Mouse (Mus musculus) lung, postnatal 10 days (tissue): ENCODE measurements around the gene Nme4.

ENCODE experiments used
- DNase-seq: peaks from one replicate; pipeline ENCODE4 v3.0.0; 2021

Gene Nme4

DNA sequence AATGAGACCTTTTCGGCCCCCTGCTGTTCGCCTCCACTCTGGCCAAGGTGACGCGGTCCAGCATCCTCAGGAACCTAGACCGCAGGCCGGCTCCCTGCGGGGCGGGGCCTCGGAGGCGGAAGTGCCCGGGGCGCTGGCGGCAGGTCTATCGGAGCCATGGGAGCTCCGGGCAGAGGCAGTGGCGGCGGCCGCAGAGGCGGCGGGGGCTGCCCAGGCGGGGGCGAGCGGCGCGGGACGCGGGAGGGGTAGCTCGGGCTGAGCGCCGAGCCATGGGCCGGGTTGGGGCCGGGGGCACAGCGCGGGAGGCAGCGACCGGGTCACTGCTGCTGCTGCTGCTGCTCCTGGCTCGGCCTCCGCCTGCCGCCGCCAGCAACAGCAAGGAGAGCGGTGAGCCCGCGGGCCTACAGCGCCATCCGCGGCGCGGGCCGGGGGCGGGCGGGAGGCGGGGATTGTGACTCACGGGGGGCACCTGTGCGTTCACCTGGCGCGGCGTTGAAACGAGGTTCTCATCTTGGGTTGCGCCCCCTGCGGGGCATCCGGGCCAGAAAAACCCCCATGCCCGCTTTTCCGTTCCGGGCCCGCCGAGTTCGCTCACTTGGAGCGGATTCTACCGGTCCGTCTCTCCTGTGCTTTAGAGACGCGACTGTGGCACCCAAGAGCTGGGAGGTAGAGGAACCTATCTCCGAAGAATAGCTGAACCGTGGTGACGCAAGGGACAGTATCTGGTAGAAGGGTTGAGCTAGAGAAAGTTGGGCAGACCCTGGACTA lies 18.0 kb upstream of the Nme4 start, which contains the start of gene Tmem8:
Tmem8 (plus strand) TSS at position 119 of the 768 bp plus-strand sequence.
- peak; percentile 74 for DNase-seq

DNA sequence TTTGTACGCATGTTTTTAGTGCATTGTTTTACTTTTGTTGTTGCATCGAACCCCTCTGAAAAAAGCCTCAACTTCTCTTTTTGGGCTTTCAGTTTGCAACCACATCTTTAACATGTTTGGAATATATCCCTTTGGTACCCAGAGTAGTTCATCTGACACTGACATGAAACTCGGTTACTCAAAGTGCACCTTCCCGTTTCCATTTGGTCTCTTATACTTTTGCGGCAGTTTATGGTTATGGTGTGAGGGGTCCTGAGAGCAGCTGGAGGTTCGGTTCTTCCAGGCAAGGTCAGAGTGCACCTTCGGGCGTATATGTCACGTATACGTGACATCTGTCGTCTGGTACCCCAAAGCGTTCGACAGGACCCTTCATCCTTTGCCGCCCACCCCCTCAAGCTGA lies 17.3 kb upstream of the Nme4 start:
- DNase-seq = no peak

DNA sequence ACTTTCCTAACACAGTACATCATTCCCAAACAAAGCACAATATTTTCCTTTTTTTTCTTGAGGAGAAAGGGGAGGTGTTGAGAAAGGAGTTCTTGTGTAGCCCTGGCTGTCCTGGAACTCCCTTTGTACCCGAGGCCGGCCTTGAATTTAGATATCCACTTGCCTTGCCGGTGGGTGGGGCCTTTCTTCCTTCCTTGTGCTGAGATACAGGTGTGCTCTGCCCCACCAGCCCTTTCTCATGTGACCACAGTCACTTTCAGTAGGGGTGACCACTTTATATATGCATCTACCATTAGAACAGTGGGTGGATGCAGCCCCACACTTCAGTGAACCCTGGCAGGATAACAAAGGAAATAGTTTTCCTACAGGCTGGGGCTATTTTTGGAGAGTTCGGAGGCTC lies 16.3 kb upstream of the Nme4 start:
- no peak for DNase-seq

DNA sequence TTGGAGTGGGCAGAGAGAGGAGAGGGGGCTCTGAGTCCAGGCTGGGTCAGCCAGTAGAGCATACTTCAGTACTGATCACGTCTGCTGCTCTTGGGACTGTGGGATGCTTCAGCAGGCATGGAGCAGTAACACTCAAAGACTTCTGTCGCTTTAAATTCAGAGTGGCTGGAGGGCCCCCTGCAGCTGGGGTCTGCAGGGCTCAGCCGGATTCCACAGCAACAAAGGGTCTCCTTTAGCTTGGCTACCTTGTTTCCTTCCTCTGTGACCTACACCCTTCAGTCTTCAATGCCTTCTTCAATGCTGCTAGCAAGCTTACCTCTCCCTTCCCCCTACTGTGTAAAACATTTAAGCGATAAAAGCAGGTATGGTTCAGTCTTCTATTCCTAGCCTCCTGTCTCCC lies 15.6 kb upstream of the Nme4 start:
- no peak for DNase-seq

DNA sequence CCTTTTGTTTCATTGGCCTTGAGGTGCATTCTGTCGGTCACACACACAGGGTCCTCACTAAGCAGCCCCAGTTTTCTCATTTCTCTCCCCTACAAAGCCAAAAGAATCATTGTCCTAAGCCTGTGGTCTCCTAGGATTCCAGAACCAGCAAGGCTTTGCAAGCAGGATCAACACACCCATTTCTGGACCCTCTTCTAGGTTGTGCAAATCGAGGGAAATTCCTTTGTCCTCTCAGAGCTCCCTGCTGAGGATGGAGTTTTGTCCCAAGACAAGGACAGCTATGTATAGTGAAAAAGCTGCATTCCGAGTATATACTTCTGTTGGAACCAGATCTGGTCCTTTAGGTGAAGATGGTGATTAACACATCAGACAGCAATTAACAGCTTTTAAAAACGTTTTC lies 14.8 kb upstream of the Nme4 start:
- no peak for DNase-seq

DNA sequence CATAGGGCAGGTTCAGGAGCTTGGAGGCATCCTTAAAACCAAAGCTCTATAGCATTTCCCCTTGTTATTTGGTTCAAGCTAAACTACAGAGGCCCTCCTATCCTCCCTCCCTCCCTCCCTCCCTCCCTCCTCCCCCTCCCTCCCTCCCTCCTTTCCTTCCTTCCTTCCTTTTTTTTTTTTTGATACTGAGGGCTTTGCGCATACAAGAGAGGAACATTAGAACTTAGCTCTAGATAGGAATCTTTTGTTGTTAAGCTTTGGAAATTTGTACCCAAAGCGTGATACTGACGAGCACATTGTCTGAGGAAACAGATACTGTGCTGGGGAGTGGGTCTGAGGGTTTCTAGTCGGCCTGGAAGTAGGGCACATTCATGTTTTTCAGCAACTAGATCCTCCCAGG lies 10.2 kb upstream of the Nme4 start:
- no peak for DNase-seq

DNA sequence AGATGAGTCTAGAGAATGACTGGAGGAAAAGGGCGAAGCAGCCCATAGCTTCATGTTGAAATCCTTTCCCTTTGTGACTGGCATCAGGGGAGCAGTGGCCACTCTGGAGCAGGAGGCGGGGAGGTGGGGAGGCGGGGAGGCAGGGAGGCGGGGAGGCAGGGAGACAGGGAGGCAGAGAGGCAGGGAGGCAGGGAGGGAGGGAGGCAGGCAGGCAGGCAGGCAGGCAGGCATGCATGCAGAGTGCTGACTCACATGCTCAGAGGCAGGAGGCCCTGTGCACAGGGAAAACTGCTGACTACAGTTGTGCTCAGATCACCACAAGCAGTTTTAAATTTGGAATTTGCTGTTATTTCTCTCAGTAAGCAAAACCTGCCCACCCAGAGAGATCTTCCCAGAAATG lies 6.1 kb upstream of the Nme4 start:
- no peak for DNase-seq

DNA sequence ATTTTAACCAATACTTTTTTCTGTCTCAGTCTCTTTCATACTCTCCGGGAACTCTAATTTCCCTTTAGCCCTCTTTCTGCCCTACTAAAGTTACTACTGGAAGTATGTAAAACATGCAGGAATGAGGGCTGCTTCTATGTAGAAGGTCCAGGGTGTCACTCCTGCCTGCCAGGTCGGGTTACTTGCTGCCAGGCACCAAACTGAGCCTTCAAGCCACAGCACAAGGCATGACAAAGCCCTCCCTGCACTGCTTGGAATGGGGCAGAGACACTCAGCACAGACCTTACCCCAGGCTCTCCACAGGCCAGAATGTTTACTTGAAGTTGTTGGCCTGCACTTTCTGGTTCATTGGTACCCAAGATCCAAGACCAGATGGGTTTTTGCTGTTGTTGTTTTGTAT lies 4.8 kb upstream of the Nme4 start:
- DNase-seq = no peak

DNA sequence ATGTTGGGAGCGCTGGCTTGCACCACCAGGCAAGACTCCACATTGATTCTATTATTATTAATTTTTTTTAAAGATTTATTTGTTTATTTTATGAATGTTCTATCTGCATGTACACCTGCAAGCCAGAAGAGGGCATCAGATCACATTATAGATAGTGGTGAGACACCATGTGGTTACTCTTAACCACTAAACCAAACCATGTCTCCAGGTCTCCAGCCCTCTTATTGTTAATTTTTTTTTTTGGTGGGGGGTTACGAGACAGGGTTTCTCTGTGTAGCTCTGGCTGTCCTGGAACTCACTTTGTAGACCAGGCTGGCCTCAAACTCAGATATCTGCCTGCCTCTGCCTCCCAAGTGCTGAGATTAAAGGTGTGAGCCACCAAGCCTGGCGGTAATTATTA lies 3.9 kb upstream of the Nme4 start:
- peak; percentile 32 for DNase-seq

DNA sequence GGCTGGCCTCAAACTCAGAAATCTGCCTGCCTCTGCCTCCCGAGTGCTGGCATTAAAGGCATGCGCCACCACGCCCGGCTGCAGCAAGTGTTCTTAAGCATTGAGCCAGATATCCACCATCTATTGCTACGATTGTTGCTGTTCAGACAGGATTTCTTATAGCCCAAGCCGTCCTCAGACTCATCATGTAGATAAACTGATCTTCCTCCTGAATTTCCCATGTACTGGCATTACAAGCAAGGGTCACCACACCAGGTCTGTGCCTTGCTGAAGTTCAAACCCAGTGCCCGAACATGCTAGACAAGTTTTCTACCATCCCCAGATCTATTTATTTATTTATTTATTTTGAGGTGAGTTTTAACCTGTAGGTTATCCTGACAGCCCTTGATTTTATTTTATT lies 3.1 kb upstream of the Nme4 start:
- no peak for DNase-seq

DNA sequence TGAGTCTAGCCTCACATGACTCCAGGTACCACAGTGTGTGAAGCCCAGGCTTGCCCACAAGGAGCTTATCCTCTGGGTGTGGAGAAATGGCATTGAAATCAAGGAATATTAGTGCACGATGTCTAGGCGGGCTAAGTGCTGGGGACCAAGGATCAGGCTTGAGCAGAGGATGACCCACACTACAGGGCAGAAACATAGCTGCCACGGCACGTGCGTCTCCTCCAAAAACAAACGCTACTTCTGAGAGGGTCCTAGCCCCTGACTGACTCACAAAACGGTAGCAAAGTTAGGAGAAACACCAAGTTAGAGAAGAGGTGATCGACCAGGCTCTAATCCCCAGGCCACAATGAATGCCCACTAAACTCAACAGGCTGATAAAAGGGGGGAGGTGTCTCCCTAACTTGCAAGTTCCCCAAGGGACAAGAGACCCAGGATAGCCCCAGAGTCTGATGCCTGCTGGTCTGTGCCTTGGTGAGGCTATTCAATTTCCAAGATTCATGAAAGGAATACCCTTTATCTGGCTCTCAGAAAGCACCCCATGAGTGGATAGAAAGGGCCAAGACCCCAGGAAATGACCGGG lies 781 bp downstream of the Nme4 start:
- no peak for DNase-seq

DNA sequence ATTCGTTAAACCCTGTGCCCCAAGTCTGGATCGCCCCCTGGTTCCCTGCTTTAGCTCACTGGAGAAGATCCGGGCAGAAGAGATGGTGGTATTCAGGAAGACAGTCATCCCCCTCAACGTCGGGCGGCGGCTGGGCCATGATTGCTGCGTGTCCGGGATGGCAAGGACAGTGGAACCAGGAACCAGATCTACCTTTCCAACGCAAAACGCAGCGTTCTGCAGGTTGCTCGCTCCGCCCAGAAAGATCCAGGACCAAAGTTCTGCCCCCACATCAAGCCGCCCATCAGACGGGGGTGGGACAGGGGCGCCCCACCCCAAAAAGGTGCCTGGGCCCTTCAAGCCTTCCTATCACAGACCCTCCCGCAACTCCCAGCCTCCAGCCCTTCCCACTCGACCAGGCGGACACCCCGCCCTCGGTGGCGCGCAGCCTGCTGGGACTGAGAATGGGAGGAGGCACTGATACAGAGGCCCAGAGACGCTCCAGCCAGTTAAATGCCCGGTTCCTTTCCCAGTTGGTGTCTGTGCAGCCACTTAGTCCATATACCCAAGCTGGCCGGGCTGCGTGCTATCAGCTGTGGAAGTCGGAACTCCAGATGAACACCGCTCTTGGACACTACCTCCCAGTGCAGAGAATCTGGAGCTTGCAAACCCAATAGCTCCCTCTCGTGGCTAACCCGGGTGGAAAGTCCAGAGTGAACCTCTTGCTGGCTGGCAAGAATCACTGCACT lies 5.3 kb downstream of the Nme4 start, which contains the start of gene Decr2:
Decr2 (minus strand) TSS at position 433 of the 728 bp plus-strand sequence.
- DNase-seq = peak; percentile 95

DNA sequence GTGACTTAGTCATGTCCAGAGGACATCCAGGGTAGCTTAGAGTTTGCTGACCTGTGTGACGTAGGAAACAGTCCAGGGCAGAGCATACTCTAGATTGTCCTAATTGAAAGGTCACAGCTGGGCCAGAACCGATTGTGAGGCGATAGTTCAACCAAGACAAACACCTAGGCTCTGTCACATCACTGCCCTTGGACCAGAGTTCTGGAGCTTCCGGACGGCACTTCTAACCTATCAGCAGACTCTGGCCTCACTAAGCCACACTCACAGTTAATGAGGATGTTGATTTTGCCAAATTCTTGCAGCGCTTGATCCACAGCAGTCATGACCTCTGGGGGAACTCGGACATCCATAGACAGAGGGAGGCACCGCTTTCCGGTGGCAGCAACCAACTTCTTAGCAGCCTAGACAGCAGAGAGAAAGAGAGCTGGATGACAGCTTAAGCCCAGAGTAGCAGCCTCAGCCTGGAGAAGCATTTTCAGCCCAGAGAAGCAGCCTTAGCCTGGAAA lies 8.3 kb downstream of the Nme4 start:
- no peak for DNase-seq

DNA sequence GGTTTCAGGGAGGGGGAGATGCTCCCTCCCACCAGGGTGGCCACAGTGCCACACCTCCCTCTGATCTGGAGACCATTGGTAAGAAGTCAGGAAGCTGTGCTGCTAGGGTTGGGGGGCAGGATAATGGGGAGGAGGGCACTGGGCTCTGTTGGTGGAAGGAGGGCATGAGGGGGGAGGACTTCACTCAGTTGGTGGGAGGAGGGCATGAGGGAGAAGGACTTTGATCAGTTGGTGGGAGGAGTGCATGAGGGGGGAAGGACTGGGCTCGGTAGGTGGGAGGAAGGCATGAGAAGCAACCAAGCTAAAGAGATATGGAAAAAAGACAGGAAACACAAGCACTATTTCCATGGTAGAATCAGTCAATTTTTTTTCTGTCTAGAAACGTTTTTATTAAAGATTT lies 14.5 kb downstream of the Nme4 start:
- DNase-seq = no peak

DNA sequence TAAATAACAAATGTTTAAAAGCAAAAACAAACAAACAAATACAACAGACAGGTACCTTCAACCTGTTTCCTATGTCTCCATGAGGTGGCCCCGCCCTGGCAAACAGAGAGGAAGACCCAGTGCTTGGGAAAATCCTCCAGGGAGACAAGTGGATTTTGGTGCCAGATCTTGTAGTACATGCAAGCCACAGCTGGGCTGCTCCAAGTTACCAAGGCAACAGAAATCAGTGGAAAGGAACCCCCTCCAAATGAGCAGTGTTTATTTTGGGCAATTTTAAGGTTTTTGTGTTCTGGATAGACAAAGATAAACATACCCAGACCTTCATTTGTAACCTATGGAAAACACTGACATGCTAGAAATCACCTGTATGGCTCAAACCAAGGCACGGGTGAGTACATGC lies 16.6 kb downstream of the Nme4 start:
- DNase-seq = no peak

DNA sequence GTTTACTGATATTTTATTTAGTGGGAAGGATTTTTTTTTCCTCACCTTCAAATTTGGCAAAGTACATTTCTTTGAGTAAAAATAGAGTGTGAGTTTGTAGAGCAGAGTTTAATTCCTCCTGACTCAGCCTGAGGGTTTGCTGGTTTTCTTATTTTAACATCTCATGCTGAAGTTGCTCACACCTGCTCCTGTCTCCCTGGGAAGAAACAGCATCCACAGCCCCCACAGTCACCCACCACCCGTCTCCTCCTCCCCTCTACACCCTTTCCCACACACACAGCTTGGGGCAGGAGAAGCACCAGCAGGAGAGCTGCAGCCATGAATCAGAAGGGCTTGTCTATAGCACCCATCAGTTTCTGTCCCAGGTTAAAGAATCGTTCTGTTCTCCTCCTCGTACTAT lies 20.2 kb downstream of the Nme4 start:
- DNase-seq = no peak

DNA sequence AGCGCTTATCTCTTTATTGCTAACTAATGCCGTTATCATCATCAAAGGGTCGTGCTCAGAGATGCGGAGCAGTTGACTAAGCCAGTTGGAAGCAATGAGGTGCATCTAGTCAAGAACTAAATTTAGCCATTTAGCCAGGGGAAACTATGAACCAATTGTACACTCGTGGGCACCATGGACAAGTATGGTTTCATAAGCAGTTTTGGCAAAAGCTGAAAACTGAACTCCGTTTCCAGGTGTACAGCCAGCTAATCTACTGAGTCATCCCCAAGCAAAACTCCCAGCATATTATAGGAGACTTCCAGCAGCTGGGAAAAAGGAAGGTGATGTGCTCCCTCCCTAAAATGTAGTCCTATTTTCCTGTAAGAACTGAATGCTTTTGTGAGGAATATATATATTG lies 25.3 kb downstream of the Nme4 start:
- DNase-seq = no peak

DNA sequence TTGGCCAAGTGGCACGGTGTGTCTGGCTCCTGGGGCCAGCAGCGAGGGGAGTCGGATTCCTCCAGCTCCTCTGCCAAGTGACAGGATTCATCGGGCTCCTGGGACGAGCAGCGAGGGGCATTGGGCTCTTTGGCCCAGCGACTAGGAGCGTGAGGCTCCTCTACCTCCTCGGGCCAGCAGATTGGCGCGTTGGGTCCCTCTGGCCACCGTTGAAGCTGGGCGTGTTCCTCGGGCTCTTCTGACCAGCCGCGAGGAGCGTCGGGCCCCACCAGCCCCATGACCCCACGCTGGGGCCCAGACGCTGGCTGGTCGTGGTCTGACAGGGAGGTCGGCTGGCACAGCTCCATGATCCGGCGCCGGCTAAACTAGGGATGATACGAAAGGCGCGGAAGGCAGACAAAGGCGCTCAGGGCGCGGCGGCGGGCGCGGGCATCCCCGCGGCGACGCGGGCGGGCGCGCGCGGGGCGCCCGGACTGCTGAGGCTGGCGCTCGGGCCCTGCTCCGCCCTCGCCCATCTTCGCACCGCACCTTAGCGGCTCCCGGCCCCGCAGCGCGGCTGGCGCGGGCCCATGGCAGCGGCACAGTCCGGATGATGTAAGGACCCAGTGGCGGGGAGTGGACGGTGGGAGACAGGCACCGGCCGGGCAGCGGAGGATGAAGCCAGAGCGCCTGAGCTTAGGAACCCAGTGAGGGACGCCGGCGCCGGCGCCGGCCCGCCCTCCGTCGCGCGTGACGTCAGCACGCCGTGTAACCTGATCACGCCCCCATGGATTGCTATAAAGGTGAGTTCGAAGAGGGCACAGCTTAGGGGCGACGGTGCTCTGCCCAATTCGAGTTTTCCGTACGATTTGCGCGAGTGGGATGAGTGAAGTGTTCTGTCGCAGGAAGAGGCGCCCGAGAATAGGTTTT lies 26.3 kb downstream of the Nme4 start, which contains the start of gene Rab11fip3:
Rab11fip3 (minus strand) TSS at position 725 of the 909 bp plus-strand sequence.
- DNase-seq = peak; percentile 81

DNA sequence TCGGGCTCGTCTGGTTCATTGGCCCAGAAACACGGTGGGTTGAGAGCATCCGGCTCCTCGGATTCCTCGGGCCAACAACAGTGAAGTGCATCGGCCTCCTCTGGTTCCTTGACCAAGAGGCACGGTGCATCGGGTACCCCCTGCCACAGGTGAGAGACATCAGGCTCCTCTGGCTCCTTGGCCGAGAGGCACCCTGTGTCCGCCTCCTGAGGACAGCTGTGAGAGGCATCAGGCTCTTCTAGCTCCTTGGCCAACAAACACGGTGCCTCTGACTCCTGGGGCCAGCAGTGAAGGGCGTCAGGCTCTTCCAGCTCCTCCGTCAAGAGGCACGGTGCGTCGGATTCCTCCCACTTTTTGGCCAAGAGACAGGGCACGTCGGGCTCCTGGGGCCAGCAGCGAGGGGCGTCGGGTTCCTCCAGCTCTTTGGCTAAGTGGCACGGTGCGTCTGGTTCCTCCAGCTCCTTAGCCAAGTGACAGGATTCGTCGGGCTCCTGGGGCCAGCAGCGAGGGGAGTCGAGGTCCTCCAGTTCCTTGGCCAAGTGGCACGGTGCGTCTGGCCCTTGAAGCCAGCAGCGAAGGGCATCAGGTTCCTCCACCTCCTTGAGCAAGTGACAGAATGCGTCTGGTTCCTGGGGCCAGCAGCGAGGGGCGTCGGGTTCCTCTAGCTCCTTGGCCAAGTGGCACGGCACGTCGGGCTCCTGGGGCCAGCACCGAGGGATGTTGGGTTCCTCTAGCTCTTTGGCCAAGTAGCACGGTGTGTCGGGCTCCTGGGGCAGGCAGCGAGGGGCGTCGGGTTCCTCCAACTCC lies 27.2 kb downstream of the Nme4 start:
- DNase-seq = peak; percentile 35

DNA sequence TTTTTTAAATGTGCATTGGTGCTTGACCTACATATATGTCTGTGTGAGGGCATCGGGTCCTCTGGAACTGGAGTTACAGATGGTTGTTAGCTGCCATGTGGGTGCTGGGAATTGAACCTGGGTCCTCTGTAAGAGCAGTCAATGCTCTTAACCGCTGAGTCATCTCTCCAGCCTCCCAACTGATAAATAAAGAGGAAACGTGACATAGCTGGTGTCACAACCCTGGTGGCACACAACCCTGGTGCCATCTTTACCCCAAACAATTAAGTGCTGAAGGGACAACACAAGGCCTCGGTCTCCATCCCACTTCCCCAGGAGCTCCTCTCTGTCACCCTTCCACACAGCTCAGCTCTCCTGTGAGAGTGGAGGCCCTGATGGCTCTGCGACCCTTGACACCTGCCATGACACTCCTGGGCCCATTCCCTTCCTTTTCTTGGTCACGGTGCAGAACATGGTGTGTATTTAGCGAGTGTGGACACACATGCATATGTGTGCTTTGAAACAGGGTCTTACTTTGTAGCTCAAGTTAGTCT lies 28.8 kb downstream of the Nme4 start:
- DNase-seq = no peak

DNA sequence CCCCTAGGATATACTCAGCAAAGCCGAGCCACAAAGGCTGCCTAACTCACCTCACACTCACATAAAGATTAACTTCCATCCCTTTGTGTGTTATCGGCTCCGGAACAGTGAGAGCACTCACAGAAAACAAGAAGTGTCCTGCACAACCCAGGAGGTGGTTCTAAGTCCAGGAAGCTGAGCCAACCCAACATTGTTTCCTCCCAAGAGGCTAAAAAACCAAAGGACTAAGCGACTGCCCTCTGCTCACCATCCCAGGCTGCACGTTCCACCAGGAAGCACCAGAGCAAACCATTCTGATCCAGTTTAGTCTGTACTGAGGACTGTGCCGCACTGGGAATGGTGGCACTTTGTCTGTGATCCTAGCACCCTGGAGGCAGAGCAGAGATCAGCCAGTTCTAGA lies 30.5 kb downstream of the Nme4 start:
- DNase-seq = no peak
